Mouse (Mus musculus): Measurements from ENCODE around the gene Zbtb33.

GRCm38 (mm10) chrX:38159097-38159496 is 30.5 kb upstream of the Zbtb33 start:
- no peak for TF ChIP-seq CTCF (conservative IDR thresholded peaks at IDR 0.05; ENCODE audit: insufficient read depth, insufficient read length, low read depth, low read length)
- TF ChIP-seq POLR2A (IDR thresholded peaks at IDR 0.05; ENCODE audit: low read depth, low read length), result no peak

All from kidney, adult 2 months (tissue).